Mouse (Mus musculus): ENCODE measurements around the gene Rtl8b.

DNA sequence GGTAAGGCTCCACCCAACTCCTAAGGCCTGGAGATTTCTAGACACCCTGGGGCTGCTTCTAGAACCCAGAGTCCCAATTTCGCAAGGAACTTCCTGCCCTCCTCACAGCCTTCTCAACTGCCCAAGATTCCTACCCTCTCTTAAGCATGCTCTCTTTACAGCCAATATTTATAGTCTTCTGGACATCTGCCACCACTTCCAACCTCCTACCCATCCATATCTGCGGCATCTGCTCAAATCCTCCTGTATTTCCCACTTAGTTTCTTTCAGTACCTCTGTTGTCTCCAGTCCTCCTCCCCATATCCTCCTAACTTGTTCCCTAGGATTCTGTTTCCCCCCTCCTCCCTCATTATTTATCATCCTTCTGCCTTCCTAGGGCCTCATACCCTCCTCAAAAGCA lies 29.0 kb upstream of the Rtl8b start:
- TF ChIP-seq CTCF (IDR thresholded peaks at IDR 0.05; ENCODE audit: low read depth), result no peak
- TF ChIP-seq EP300 (optimal IDR thresholded peaks at IDR 0.05), result no peak

All from stomach, postnatal 0 days (tissue).